In the genomic region with DNA sequence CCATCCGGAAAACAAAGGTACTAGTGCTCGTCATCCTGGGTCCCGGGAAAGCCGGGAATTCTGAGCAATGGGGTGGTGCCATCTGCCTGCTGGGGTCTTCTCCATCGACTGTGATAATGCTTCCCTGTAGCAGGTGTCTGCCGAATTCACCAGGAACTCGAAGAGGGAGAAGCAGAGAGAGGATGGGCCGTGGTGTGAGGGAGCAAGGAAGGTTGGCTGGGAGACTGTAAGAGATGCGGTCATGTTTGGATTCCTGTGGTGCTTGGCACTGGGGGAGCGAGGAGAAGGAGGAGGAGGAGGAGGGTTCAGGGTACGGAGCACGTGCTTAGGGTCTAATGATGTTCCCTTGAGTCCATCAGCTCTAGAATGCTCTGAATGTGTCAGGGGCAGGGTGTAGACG, we compare ENCODE assay signal across 15 mouse cellular contexts. TPM values are rescaled to one million over a fixed set of nuclear protein-coding genes. Genes with fewer than 3 reads are reported as not detected.
A peak's percentile ranks its signal among the peaks of the same experiment; 100 is the strongest.
DNase-seq lines count a peak whose midpoint lies in the region; ATAC-seq and TF ChIP-seq lines count a peak whose summit lies in the region.
"Had no signal": no experiment of that assay in that cellular context is flagged by ENCODE, and none has a peak within 500 bp of the region (broad histone marks: within the 10 kb centered on the region; RNA-seq: fewer than 3 reads in every experiment).

No protein-coding gene starts in this region.

- H3K27ac ChIP-seq in hindbrain, embryonic 10.5 days = peak overlapping the region; percentile 82
- H3K27ac ChIP-seq in midbrain, embryonic 13.5 days = peak overlapping the region; percentile 79
- H3K27ac ChIP-seq: embryonic facial prominence, embryonic 13.5 days; limb, embryonic 12.5 days had no signal

- peaks cover 60% of the 10 kb centered on the region for H3K27me3 ChIP-seq in hindbrain, embryonic 10.5 days (ENCODE audit: insufficient read depth, poor library complexity, severe bottlenecking)
- H3K27me3 ChIP-seq in midbrain, embryonic 13.5 days = peaks cover 6% of the 10 kb centered on the region; the same call in 1 of the 2 replicates

- H3K4me3 ChIP-seq in hindbrain, embryonic 10.5 days = peak overlapping the region; percentile 29
- no peak overlapping the region for H3K4me3 ChIP-seq in midbrain, embryonic 13.5 days (replicated peaks)
- H3K4me3 ChIP-seq: embryonic facial prominence, embryonic 13.5 days; limb, embryonic 12.5 days had no signal

- no peak for TF ChIP-seq CTCF in brain, embryonic 14.5 days (IDR thresholded peaks at IDR 0.05; ENCODE audit: borderline replicate concordance, extremely low read depth, insufficient read depth, insufficient read length)

- peak; percentile 6; the same call in 1 of the 2 replicates for ATAC-seq in midbrain, embryonic 13.5 days
- no peak for ATAC-seq in megakaryocyte progenitor cell, adult 5-6 weeks (replicated peaks; ENCODE audit: poor library complexity)

- 0 out of 2 replicates have a peak overlapping the region, but pooled peaks have one; percentile 11 for H3K9ac ChIP-seq in midbrain, embryonic 13.5 days (replicated peaks)
- H3K9ac ChIP-seq: embryonic facial prominence, embryonic 13.5 days; limb, embryonic 12.5 days had no signal

- H3K9me3 ChIP-seq in hindbrain, embryonic 10.5 days = no peaks in the 10 kb centered on the region
- no peaks in the 10 kb centered on the region for H3K9me3 ChIP-seq in midbrain, embryonic 13.5 days
- H3K9me3 ChIP-seq: embryonic facial prominence, embryonic 13.5 days; limb, embryonic 12.5 days had no signal

- H3K4me1 ChIP-seq in hindbrain, embryonic 10.5 days (replicated peaks) = peaks cover 74% of the 10 kb centered on the region
- peaks cover 68% of the 10 kb centered on the region for H3K4me1 ChIP-seq in midbrain, embryonic 13.5 days (replicated peaks)

- no peaks in the 10 kb centered on the region for H3K36me3 ChIP-seq in hindbrain, embryonic 10.5 days
- no peaks in the 10 kb centered on the region for H3K36me3 ChIP-seq in midbrain, embryonic 13.5 days
- H3K36me3 ChIP-seq: embryonic facial prominence, embryonic 13.5 days; limb, embryonic 12.5 days had no signal

- peak overlapping the region; percentile 36 for H3K4me2 ChIP-seq in midbrain, embryonic 13.5 days (replicated peaks)

- no peak for TF ChIP-seq POLR2A in brain, embryonic 14.5 days (IDR thresholded peaks at IDR 0.05; ENCODE audit: borderline replicate concordance, extremely low read depth, insufficient read depth, insufficient read length, poor library complexity, severe bottlenecking)

- WGBS in hindbrain, embryonic 10.5 days = 48% methylated on average over 13 of the region's 13 CpGs
- WGBS in midbrain, embryonic 13.5 days = 44% methylated on average over 13 of the region's 13 CpGs

- peak; percentile 28 for DNase-seq in brain, embryonic 14.5 days (ENCODE audit: low read depth)
- DNase-seq in cerebellum, postnatal 10 days = peak; percentile 36 to 41
- DNase-seq in hindbrain, embryonic 10.5 days (ENCODE audit: low spot score) = no peak
- DNase-seq in kidney, postnatal 14 days = no peak
- no peak for DNase-seq in embryo, embryonic 10 days (ENCODE audit: low spot score)
- DNase-seq: heart, postnatal 10 days; kidney, adult 2 months; right cerebral cortex, adult 18-20 months had no signal

RNA-seq across cellular contexts. Expression of a gene that starts 33.3 kb away (rescaled TPM):
- polyA plus RNA-seq in brain, embryonic 14.5 days (2012; rRNA removed) = not detected in 2 replicates
- 0.14 TPM in 1 of 2 replicates, not detected in the other for polyA plus RNA-seq in hindbrain, embryonic 10.5 days (2016; fragmentation: Nextera tagmentation; extraction: Ambion mirVana)
- 1.5 and 1.7 TPM in 2 replicates for polyA plus RNA-seq in midbrain, embryonic 13.5 days (2015; fragmentation: Nextera tagmentation; extraction: Ambion mirVana)
- total RNA-seq in megakaryocyte progenitor cell, adult 5-6 weeks (2015) = not detected in 2 replicates
- not detected in 2 replicates for total RNA-seq in megakaryocyte progenitor cell, adult 5-6 weeks (2017)
- total RNA-seq: heart, postnatal 10 days; layer of hippocampus, postnatal 25 days had no signal
- polyA plus RNA-seq: kidney, adult 2 months; limb, embryonic 12.5 days; liver, embryonic 16.5 days; spleen, adult 2 months had no signal

Comparison
In these comparisons a context has a peak if more than half of its experiments do, and no peak if none do; other contexts are left out.
1. DNase-seq: peak in brain, embryonic 14.5 days (single experiment) and cerebellum, postnatal 10 days (2 of 2); none in hindbrain, embryonic 10.5 days (single experiment), kidney, postnatal 14 days (single experiment) and embryo, embryonic 10 days (single experiment).